Mouse (Mus musculus): ENCODE results near the gene Lnx1. TPM values are rescaled to one million over a fixed set of nuclear protein-coding genes. Genes with fewer than 3 reads are reported as not detected.

Lnx1 gene
- total and polyA plus RNA-seq, 3 experiments, result 9.8 to 13.8 (median 12.2) TPM

DNA sequence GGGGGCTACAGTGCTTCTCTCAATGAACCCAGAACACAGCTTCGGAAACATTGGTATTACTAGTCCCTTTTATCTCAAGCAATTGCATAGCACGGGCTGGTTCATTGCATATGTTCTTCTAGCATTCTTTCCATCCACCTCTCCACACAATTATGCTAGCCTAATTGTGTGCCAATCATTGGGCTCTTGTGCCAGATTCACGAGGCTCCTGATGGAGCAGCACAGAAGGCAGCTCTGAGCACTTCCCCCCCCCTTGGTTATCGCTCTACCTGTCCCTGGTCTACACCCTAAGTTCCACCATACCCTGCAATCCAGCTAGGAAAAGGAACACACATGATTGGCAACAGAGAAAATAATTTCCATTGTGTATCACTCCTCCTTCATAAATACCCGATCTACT is 43.4 kb downstream of the Lnx1 start:
- WGBS, result 83% methylated on average over 5 of the region's 5 CpGs
- Histone ChIP-seq H3K4me3 (no peak overlapping the region), H3K9ac (ENCODE audit: low read depth, low read length) (no peak overlapping the region), H3K4me1 (ENCODE audit: control insufficient read depth, insufficient read depth, low read length) (peaks cover 9% of the 10 kb centered on the region), H3K79me2 (replicated peaks; ENCODE audit: control insufficient read depth, insufficient read depth, low read length) (no peaks in the 10 kb centered on the region), H3K27ac (no peak overlapping the region), H3K36me3 (ENCODE audit: control insufficient read depth, insufficient read depth, low read length) (peaks cover 9% of the 10 kb centered on the region), H3K27me3 (ENCODE audit: control insufficient read depth, insufficient read depth, low read length) (no peaks in the 10 kb centered on the region)
- no peak for TF ChIP-seq EP300 (IDR thresholded peaks at IDR 0.05; ENCODE audit: insufficient read depth, low read depth, low read length)
- no peak for TF ChIP-seq CTCF (IDR thresholded peaks at IDR 0.05)
- no peak for TF ChIP-seq POLR2A (IDR thresholded peaks at IDR 0.05; ENCODE audit: insufficient read depth, low read depth, low read length)
- intact Hi-C loops (cut with DNase I), result no loop called here
- DNase-seq, result no peak

DNA sequence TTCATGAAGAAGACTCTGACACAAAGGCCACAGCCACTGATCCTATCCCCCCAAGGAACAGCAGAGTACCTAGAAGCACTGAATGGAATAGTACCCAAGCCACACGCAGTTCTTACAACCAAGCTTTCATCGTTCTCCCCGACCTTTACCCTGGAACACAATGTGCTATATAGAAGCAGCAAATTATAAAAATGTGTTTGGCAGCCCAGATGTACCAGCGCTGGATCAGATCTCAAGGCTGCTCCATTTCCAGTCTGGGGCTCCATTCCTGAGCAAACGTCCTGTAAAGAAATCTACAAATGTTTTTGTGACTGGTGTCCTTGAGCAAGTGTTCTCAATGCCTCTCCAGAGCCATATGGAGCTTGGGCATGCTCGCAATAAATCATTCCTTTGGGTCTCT is 44.8 kb downstream of the Lnx1 start:
- DNase-seq, result no peak
- Histone ChIP-seq H3K27ac (no peak overlapping the region), H3K36me3 (ENCODE audit: control insufficient read depth, insufficient read depth, low read length) (peaks cover 9% of the 10 kb centered on the region), H3K9ac (ENCODE audit: low read depth, low read length) (no peak overlapping the region), H3K4me1 (ENCODE audit: control insufficient read depth, insufficient read depth, low read length) (peaks cover 11% of the 10 kb centered on the region), H3K27me3 (ENCODE audit: control insufficient read depth, insufficient read depth, low read length) (no peaks in the 10 kb centered on the region), H3K79me2 (replicated peaks; ENCODE audit: control insufficient read depth, insufficient read depth, low read length) (no peaks in the 10 kb centered on the region), H3K4me3 (no peak overlapping the region)
- TF ChIP-seq EP300 (IDR thresholded peaks at IDR 0.05; ENCODE audit: insufficient read depth, low read depth, low read length), result no peak
- no peak for TF ChIP-seq POLR2A (IDR thresholded peaks at IDR 0.05; ENCODE audit: insufficient read depth, low read depth, low read length)
- no peak for TF ChIP-seq CTCF (IDR thresholded peaks at IDR 0.05)
- WGBS, result 91% methylated on average over 6 of the region's 6 CpGs
- intact Hi-C loops (cut with DNase I), result no loop called here

DNA sequence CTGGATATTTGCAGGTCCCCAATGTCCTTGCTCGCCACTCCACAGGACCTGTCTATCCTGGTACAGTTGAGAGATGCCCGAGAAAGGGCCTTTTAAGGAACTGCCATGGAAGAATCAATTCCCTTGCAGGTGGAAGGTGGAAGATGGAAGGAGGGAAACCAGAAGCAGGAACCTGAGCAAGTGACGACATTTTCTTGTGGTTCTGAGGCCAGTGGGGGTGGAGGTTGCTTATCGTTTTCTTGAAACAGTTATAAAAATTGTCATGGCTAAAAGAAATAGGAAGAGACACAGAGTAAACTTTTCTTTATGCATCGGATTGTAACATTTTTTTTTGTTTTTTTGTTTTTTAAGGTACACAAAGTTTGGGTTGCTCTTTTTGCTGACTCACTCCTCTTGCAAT is 46.3 kb downstream of the Lnx1 start:
- WGBS, result 87% methylated on average over 5 of the region's 5 CpGs
- no peaks in the 10 kb centered on the region for H3K79me2 ChIP-seq (replicated peaks; ENCODE audit: control insufficient read depth, insufficient read depth, low read length)
- peaks cover 10% of the 10 kb centered on the region for H3K4me1 ChIP-seq (ENCODE audit: control insufficient read depth, insufficient read depth, low read length)
- no peaks in the 10 kb centered on the region for H3K27me3 ChIP-seq (ENCODE audit: control insufficient read depth, insufficient read depth, low read length)
- no peaks in the 10 kb centered on the region; the same call in 1 of the 2 replicates for H3K36me3 ChIP-seq (ENCODE audit: control insufficient read depth, insufficient read depth, low read length)
- no peak overlapping the region for H3K9ac ChIP-seq (ENCODE audit: low read depth, low read length)
- TF ChIP-seq POLR2A (IDR thresholded peaks at IDR 0.05; ENCODE audit: insufficient read depth, low read depth, low read length) (no peak), CTCF (IDR thresholded peaks at IDR 0.05) (no peak), EP300 (IDR thresholded peaks at IDR 0.05; ENCODE audit: insufficient read depth, low read depth, low read length) (no peak)
- no peak overlapping the region for H3K4me3 ChIP-seq
- H3K27ac ChIP-seq, result no peak overlapping the region
- DNase-seq, result no peak
- intact Hi-C loops (cut with DNase I), result no loop called here

DNA sequence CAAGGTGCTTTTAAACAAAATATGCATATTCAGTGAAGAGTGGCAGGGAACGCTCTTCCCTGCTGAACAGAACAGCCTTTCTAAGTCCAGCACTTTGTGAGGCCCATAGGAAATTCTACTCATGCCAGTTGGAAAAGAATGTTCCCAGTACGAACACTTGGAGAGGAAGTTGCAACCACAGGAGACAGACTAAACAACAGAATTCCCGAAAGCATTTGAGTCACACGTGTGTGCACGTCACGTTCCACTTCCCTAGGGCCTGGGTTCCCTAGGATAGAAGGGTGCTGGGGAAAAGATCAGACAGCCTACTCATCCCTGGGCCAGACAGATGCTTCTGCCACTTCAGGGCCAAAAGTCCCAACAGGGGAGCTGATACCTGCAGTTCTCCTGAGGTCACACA is 48.2 kb downstream of the Lnx1 start:
- no peak for TF ChIP-seq CTCF (IDR thresholded peaks at IDR 0.05)
- TF ChIP-seq EP300 (IDR thresholded peaks at IDR 0.05; ENCODE audit: insufficient read depth, low read depth, low read length), result peak; percentile 70; the same call in 1 of the 2 replicates
- Histone ChIP-seq H3K79me2 (replicated peaks; ENCODE audit: control insufficient read depth, insufficient read depth, low read length) (no peaks in the 10 kb centered on the region), H3K27me3 (ENCODE audit: control insufficient read depth, insufficient read depth, low read length) (no peaks in the 10 kb centered on the region), H3K27ac (peak overlapping the region; percentile 75), H3K4me3 (no peak overlapping the region), H3K4me1 (ENCODE audit: control insufficient read depth, insufficient read depth, low read length) (peaks cover 9% of the 10 kb centered on the region), H3K36me3 (ENCODE audit: control insufficient read depth, insufficient read depth, low read length) (no peaks in the 10 kb centered on the region), H3K9ac (ENCODE audit: low read depth, low read length) (no peak overlapping the region)
- WGBS, result 33% methylated on average over 6 of the region's 6 CpGs
- DNase-seq, result peak; percentile 39 to 40
- intact Hi-C loops (cut with DNase I), result no loop called here

DNA sequence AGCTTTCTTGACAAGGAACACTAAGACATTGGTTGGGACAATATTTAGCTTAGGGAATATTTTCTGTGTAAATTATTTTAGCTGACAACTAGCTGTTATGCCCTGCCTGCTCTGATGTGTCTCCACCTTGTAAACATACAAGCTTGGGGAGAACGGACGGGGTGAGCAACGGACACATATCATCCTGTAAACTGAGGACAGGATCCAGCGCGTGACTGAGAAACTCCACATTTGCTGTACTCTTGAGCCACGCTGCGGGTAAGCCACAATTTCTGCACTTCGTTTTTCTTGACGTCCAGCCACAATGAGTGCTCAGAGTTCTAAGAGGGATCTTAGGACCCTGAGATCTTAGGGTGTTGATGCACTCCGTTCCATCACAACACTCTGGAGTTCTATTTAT is 48.9 kb downstream of the Lnx1 start:
- H3K27ac ChIP-seq, result no peak overlapping the region
- no peak for DNase-seq
- H3K9ac ChIP-seq (ENCODE audit: low read depth, low read length), result no peak overlapping the region
- H3K36me3 ChIP-seq (ENCODE audit: control insufficient read depth, insufficient read depth, low read length), result no peaks in the 10 kb centered on the region
- no peaks in the 10 kb centered on the region for H3K79me2 ChIP-seq (replicated peaks; ENCODE audit: control insufficient read depth, insufficient read depth, low read length)
- 94% methylated on average over 10 of the region's 10 CpGs for WGBS
- no peak overlapping the region for H3K4me3 ChIP-seq
- TF ChIP-seq POLR2A (IDR thresholded peaks at IDR 0.05; ENCODE audit: insufficient read depth, low read depth, low read length), result no peak
- TF ChIP-seq CTCF (IDR thresholded peaks at IDR 0.05), result no peak
- TF ChIP-seq EP300 (IDR thresholded peaks at IDR 0.05; ENCODE audit: insufficient read depth, low read depth, low read length), result no peak
- intact Hi-C loops (cut with DNase I), result no loop called here
- no peaks in the 10 kb centered on the region for H3K27me3 ChIP-seq (ENCODE audit: control insufficient read depth, insufficient read depth, low read length)
- peaks cover 9% of the 10 kb centered on the region for H3K4me1 ChIP-seq (ENCODE audit: control insufficient read depth, insufficient read depth, low read length)

DNA sequence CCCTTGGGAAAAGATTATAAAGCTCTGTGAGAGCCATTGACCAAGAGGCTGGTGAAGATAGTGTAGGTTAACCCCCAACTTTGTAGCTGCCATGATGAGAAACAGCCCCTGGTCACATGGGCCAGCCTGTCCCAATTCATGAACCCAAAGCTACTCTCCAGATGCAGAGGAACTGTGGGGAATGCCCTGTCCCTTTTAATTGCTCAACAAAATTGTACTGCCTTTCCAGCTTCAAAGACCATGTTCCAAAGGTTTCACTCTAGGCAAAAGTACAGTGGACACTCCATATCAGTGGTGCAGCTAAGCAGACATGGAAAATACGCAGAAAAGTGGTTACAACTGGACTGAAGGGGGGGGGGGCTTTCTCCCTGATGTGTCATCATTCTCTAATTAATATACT is 53.6 kb downstream of the Lnx1 start:
- H3K9ac ChIP-seq (ENCODE audit: low read depth, low read length), result no peak overlapping the region
- H3K27ac ChIP-seq, result no peak overlapping the region
- H3K36me3 ChIP-seq (ENCODE audit: control insufficient read depth, insufficient read depth, low read length), result no peaks in the 10 kb centered on the region
- no peak for TF ChIP-seq EP300 (IDR thresholded peaks at IDR 0.05; ENCODE audit: insufficient read depth, low read depth, low read length)
- no peak for TF ChIP-seq POLR2A (IDR thresholded peaks at IDR 0.05; ENCODE audit: insufficient read depth, low read depth, low read length)
- no peak for TF ChIP-seq CTCF (IDR thresholded peaks at IDR 0.05)
- peaks cover 2% of the 10 kb centered on the region for H3K4me1 ChIP-seq (ENCODE audit: control insufficient read depth, insufficient read depth, low read length)
- 93% methylated on average over 1 of the region's 1 CpGs for WGBS
- intact Hi-C loops (cut with DNase I), result no loop called here
- H3K4me3 ChIP-seq, result no peak overlapping the region
- DNase-seq, result no peak
- H3K79me2 ChIP-seq (replicated peaks; ENCODE audit: control insufficient read depth, insufficient read depth, low read length), result no peaks in the 10 kb centered on the region
- no peaks in the 10 kb centered on the region for H3K27me3 ChIP-seq (ENCODE audit: control insufficient read depth, insufficient read depth, low read length)

All from heart, adult 2 months (tissue).